Mouse (Mus musculus) heart, adult 11 months (tissue): ENCODE measurements at regions not wholly inside any gene's neighbourhood (a gene's known extent, or its start where the extent isn't known, plus 50 kb on each side); places are given as distances from the start of the nearest gene placed in this dataset.
A peak's percentile ranks its signal among the peaks of the same experiment; 100 is the strongest.
"Not testable (repeated sequence)": the region's sequence is repeated elsewhere in the genome, so short reads cannot be mapped to it uniquely, and the experiment has no call there.

ENCODE experiments used
- DNase-seq: peaks from one replicate; pipeline ENCODE4 v3.0.0; 2022

- peak; percentile 99 for DNase-seq
Observed at GRCm38 (mm10) chr10:95773425-95773980, 69.2 kb downstream of the Gm33543 start.

- DNase-seq, result peak; percentile 94
Observed at GRCm38 (mm10) chr10:95772811-95773424, 69.8 kb downstream of the Gm33543 start.

- DNase-seq, result peak; percentile 29
Observed at GRCm38 (mm10) chr10:95768974-95769373, 73.8 kb downstream of the Gm33543 start.

GRCm38 (mm10) chr10:95767526-95768161 lies 75.1 kb downstream of the Gm33543 start:
- DNase-seq, result peak; percentile 58

- peak; percentile 75 for DNase-seq
Observed at GRCm38 (mm10) chr10:95764129-95764528, 78.6 kb downstream of the Gm33543 start.

GRCm38 (mm10) chr10:95762632-95763031 lies 80.1 kb downstream of the Gm33543 start:
- no peak for DNase-seq

- DNase-seq, result no peak
Observed at GRCm38 (mm10) chr10:95761969-95762368, 80.8 kb downstream of the Gm33543 start.

- peak; percentile 92 for DNase-seq
Observed at GRCm38 (mm10) chr10:95760121-95760870, 82.4 kb downstream of the Gm33543 start.

- DNase-seq, result no peak
Observed at GRCm38 (mm10) chr10:95758181-95758580, 84.5 kb downstream of the Gm33543 start.

- DNase-seq, result peak; percentile 39
Observed at GRCm38 (mm10) chr10:95755429-95755828, 82.2 kb upstream of the Anapc15-ps start.

- DNase-seq, result peak; percentile 54
Observed at GRCm38 (mm10) chr10:95753396-95753905, 80.2 kb upstream of the Anapc15-ps start.

GRCm38 (mm10) chr10:95748360-95748759 lies 75.1 kb upstream of the Anapc15-ps start:
- peak; percentile 8 for DNase-seq

- DNase-seq, result peak; percentile 8
Observed at GRCm38 (mm10) chr10:95747939-95748338, 74.7 kb upstream of the Anapc15-ps start.

- DNase-seq, result peak; percentile 65
Observed at GRCm38 (mm10) chr10:95745834-95746620, 72.8 kb upstream of the Anapc15-ps start.

GRCm38 (mm10) chr10:95745254-95745653 lies 72.0 kb upstream of the Anapc15-ps start:
- DNase-seq, result peak; percentile 64

- DNase-seq, result peak; percentile 74
Observed at GRCm38 (mm10) chr10:95743627-95744026, 70.4 kb upstream of the Anapc15-ps start.

GRCm38 (mm10) chr10:95739421-95739820 lies 66.2 kb upstream of the Anapc15-ps start:
- no peak for DNase-seq

GRCm38 (mm10) chr10:95736743-95737142 lies 63.5 kb upstream of the Anapc15-ps start:
- DNase-seq, result not testable (repeated sequence)

GRCm38 (mm10) chr10:95731001-95731400 lies 57.8 kb upstream of the Anapc15-ps start:
- DNase-seq, result no peak

- DNase-seq, result no peak
Observed at GRCm38 (mm10) chr10:95729890-95730289, 56.6 kb upstream of the Anapc15-ps start.

GRCm38 (mm10) chr10:95725910-95726309 lies 52.7 kb upstream of the Anapc15-ps start:
- peak; percentile 95 for DNase-seq

- no peak for DNase-seq
Observed at GRCm38 (mm10) chr10:95725349-95725748, 52.1 kb upstream of the Anapc15-ps start.
